ENCODE assay signal across 8 mouse cellular contexts in genomic region chr19:23687296-23688021, GRCm38 (mm10). TPM values are rescaled to one million over a fixed set of nuclear protein-coding genes. Genes with fewer than 3 reads are reported as not detected.
DNase-seq lines count a peak whose midpoint lies in the region; ATAC-seq and TF ChIP-seq lines count a peak whose summit lies in the region.

Gene Ptar1, plus strand, starts transcription at chr19:23687429.

- peaks cover 2% of the 10 kb centered on the region; the same call in 1 of the 2 replicates for H3K79me2 ChIP-seq in heart, adult 2 months (replicated peaks; ENCODE audit: control insufficient read depth, insufficient read depth, low read length)

- DNase-seq in 416B (ENCODE audit: low read depth) = peak; percentile 76
- peak; percentile 94 to 96 for DNase-seq in adrenal gland, postnatal 36 days
- DNase-seq in heart, adult 2 months = peak; percentile 96 to 97
- DNase-seq in kidney, adult 2 months = peak; percentile 94
- peak; percentile 85 to 93 for DNase-seq in spleen, adult 18-20 months

- H3K4me2 ChIP-seq in embryonic facial prominence, embryonic 12.5 days (replicated peaks) = peak within 1 kb of the TSS; percentile 53
- peak within 1 kb of the TSS; percentile 66 for H3K4me2 ChIP-seq in limb, embryonic 13.5 days (replicated peaks)
- peak within 1 kb of the TSS; percentile 86 for H3K4me2 ChIP-seq in midbrain, embryonic 15.5 days

- peak within 1 kb of the TSS; percentile 86 for H3K9ac ChIP-seq in embryonic facial prominence, embryonic 12.5 days
- H3K9ac ChIP-seq in heart, adult 2 months (ENCODE audit: low read depth, low read length) = peak within 1 kb of the TSS; percentile 97
- H3K9ac ChIP-seq in limb, embryonic 13.5 days = peak within 1 kb of the TSS; percentile 91
- peak within 1 kb of the TSS; percentile 87 for H3K9ac ChIP-seq in midbrain, embryonic 15.5 days

- no peaks in the 10 kb centered on the region for H3K27me3 ChIP-seq in embryonic facial prominence, embryonic 12.5 days
- no peaks in the 10 kb centered on the region for H3K27me3 ChIP-seq in heart, adult 2 months (ENCODE audit: control insufficient read depth, insufficient read depth, low read length)
- H3K27me3 ChIP-seq in kidney, adult 2 months (replicated peaks; ENCODE audit: control insufficient read depth, insufficient read depth, low read length) = no peaks in the 10 kb centered on the region
- no peaks in the 10 kb centered on the region for H3K27me3 ChIP-seq in limb, embryonic 13.5 days
- no peaks in the 10 kb centered on the region for H3K27me3 ChIP-seq in midbrain, embryonic 15.5 days (replicated peaks)

- TF ChIP-seq CTCF in heart, adult 2 months (IDR thresholded peaks at IDR 0.05) = no peak; the same call in 1 of the 2 replicates
- no peak for TF ChIP-seq CTCF in kidney, adult 2 months (conservative IDR thresholded peaks at IDR 0.05; ENCODE audit: insufficient read depth, insufficient read length, low read depth, low read length)

- TF ChIP-seq EP300 in heart, adult 2 months (IDR thresholded peaks at IDR 0.05; ENCODE audit: insufficient read depth, low read depth, low read length) = no peak

- intact Hi-C loops in heart, adult 2 months (cut with DNase I) = loop anchor here (1.0 to 10.0 kb wide), 3 partner anchors 72 to 595 kb away; partner anchors contain the start of gene Fxn

- no peaks in the 10 kb centered on the region for H3K36me3 ChIP-seq in embryonic facial prominence, embryonic 12.5 days
- peaks cover 6% of the 10 kb centered on the region for H3K36me3 ChIP-seq in heart, adult 2 months (ENCODE audit: control insufficient read depth, insufficient read depth, low read length)
- H3K36me3 ChIP-seq in kidney, adult 2 months (ENCODE audit: control insufficient read depth, insufficient read depth, low read length) = no peaks in the 10 kb centered on the region
- H3K36me3 ChIP-seq in limb, embryonic 13.5 days = no peaks in the 10 kb centered on the region
- H3K36me3 ChIP-seq in midbrain, embryonic 15.5 days (replicated peaks) = no peaks in the 10 kb centered on the region

- ATAC-seq in embryonic facial prominence, embryonic 12.5 days (ENCODE audit: insufficient number of reproducible peaks, insufficient read depth, low FRiP score, low TSS enrichment) = peak; percentile 88
- peak; percentile 95 for ATAC-seq in limb, embryonic 13.5 days (ENCODE audit: low FRiP score, low read depth)
- ATAC-seq in midbrain, embryonic 15.5 days (replicated peaks) = peak; percentile 94

- H3K4me1 ChIP-seq in embryonic facial prominence, embryonic 12.5 days = peaks cover 8% of the 10 kb centered on the region; the same call in 1 of the 2 replicates
- peaks cover 4% of the 10 kb centered on the region for H3K4me1 ChIP-seq in heart, adult 2 months (ENCODE audit: control insufficient read depth, insufficient read depth, low read length)
- H3K4me1 ChIP-seq in kidney, adult 2 months (ENCODE audit: control insufficient read depth, insufficient read depth, low read length) = no peaks in the 10 kb centered on the region
- peaks cover 11% of the 10 kb centered on the region for H3K4me1 ChIP-seq in limb, embryonic 13.5 days
- peaks cover 16% of the 10 kb centered on the region for H3K4me1 ChIP-seq in midbrain, embryonic 15.5 days

- no peaks in the 10 kb centered on the region for H3K9me3 ChIP-seq in embryonic facial prominence, embryonic 12.5 days
- H3K9me3 ChIP-seq in limb, embryonic 13.5 days = no peaks in the 10 kb centered on the region
- no peaks in the 10 kb centered on the region for H3K9me3 ChIP-seq in midbrain, embryonic 15.5 days

- 0% methylated on average over 90 of the region's 93 CpGs for WGBS in embryonic facial prominence, embryonic 12.5 days
- WGBS in heart, adult 2 months = under 1% methylated on average over 93 of the region's 93 CpGs
- under 1% methylated on average over 93 of the region's 93 CpGs for WGBS in kidney, adult 2 months
- WGBS in limb, embryonic 13.5 days = under 1% methylated on average over 93 of the region's 93 CpGs
- WGBS in midbrain, embryonic 15.5 days = under 1% methylated on average over 93 of the region's 93 CpGs

- H3K27ac ChIP-seq in embryonic facial prominence, embryonic 12.5 days = peak within 1 kb of the TSS; percentile 94
- H3K27ac ChIP-seq in heart, adult 2 months = peak within 1 kb of the TSS; percentile 98
- peak within 1 kb of the TSS; percentile 96 for H3K27ac ChIP-seq in kidney, adult 2 months (ENCODE audit: insufficient read depth, low read depth, low read length)
- H3K27ac ChIP-seq in limb, embryonic 13.5 days = peak within 1 kb of the TSS; percentile 93
- peak within 1 kb of the TSS; percentile 96 for H3K27ac ChIP-seq in midbrain, embryonic 15.5 days

- peak within 1 kb of the TSS; percentile 72 for H3K4me3 ChIP-seq in embryonic facial prominence, embryonic 12.5 days
- peak within 1 kb of the TSS; percentile 96 for H3K4me3 ChIP-seq in heart, adult 2 months
- peak within 1 kb of the TSS; percentile 98 for H3K4me3 ChIP-seq in kidney, adult 2 months (ENCODE audit: insufficient read depth, low read depth, low read length)
- peak within 1 kb of the TSS; percentile 80 for H3K4me3 ChIP-seq in limb, embryonic 13.5 days
- H3K4me3 ChIP-seq in midbrain, embryonic 15.5 days = peak within 1 kb of the TSS; percentile 94

- TF ChIP-seq POLR2A in heart, adult 2 months (IDR thresholded peaks at IDR 0.05; ENCODE audit: insufficient read depth, low read depth, low read length) = peak; percentile 68
- TF ChIP-seq POLR2A in kidney, adult 2 months (IDR thresholded peaks at IDR 0.05; ENCODE audit: low read depth, low read length) = peak; percentile 57

RNA-seq across cellular contexts. Expression of gene Ptar1, which starts in this region (rescaled TPM):
- total RNA-seq in adrenal gland, postnatal 36 days (2021) = 10 to 100 TPM; 28.8 to 29.6 TPM
- polyA plus RNA-seq in embryonic facial prominence, embryonic 12.5 days (2016; fragmentation: Nextera tagmentation; extraction: Ambion mirVana) = 5.9 and 7.0 TPM in 2 replicates
- 10 to 100 TPM; 22.0 to 23.4 TPM for total RNA-seq in heart, adult 2 months (2021)
- 3.5 and 7.4 TPM in 2 replicates for polyA plus RNA-seq in heart, adult 2 months (2012; rRNA removed)
- 4.4 and 5.6 TPM in 2 replicates for polyA plus RNA-seq in kidney, adult 2 months (2012; rRNA removed)
- polyA plus RNA-seq in limb, embryonic 13.5 days (2015; fragmentation: Nextera tagmentation; extraction: Ambion mirVana) = 5.3 and 5.6 TPM in 2 replicates
- 3.9 and 4.1 TPM in 2 replicates for polyA plus RNA-seq in midbrain, embryonic 15.5 days (2015; fragmentation: Nextera tagmentation; extraction: Ambion mirVana)

Comparison
In these comparisons a context has a peak if more than half of its experiments do, and no peak if none do; other contexts are left out.
1. Peak in every context shown above with its lines: DNase-seq, ATAC-seq, H3K4me3 ChIP-seq and H3K27ac ChIP-seq.